Mouse (Mus musculus) embryo, embryonic 11 days (tissue): ENCODE measurements around the gene Rpp25l.

Experiments
- DNase-seq: peaks from one replicate; pipeline ENCODE4 v3.0.0-alpha.2; 2015

The Rpp25l gene

DNA sequence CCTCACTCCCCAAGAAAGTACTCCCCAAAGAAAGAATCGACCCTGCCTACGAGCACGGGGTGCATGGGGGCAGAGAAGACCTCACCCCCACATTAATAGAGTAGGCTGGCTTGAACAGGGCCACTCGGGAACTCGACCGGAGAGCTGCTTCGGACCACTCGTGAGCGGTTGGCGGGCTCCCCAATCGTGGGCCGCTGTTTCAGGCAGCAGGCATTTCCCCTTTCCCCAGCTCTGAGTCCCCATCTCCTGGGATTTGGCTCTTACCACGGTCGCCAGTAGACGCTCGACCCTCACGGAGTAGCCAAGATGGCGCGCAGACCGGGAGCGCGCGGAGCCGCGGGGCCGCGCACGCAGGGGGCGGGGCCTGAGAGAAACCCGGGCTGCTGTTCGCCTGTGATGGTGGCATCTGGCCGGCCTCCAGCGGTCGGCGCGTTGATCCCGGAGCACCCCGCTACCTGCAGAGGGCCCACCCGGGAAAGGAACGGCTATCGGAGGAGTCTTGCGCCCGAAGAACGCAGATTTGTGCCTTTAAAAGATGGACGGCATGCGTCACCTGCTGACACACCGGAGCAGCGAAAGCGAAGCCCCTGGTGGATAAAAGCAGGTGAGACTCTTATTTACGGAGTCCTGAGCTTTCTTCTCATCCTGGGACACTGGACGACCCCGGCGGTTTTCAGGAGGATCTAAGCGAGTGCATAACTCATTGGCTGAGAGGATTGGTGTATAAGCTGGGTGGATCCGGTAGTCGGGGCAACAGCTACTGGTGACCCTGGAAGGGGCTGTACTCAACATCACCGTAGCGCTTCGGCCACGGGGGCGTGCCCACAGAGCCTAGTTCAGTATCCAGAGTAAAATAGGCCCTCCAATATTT is at the start of gene Rpp25l:
Rpp25l (minus strand) TSS at position 338 of the 871 bp plus-strand sequence.
- peak; percentile 91 for DNase-seq

DNA sequence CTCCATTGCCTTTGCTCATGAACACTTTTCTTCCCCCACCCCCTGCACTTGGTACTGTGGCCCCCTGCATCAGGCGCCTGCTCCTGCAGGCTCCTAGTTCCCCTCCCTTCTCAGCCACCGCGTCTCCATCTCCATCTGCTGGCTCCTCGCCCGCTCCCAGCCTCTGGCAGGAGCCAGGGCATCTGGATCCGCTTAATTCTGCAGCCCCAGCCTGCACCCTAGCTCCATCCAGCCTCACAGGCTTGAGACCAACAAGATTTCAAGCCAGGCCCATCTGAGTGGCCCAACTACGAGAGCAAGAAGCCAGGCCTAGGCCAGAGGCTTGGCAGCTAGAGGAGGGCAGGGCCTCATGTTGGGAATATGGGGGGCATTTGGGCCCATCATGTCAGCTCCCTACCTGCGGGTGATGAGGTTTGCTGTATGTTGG is 49.4 kb upstream of the Rpp25l start:
- DNase-seq: peak; percentile 73

DNA sequence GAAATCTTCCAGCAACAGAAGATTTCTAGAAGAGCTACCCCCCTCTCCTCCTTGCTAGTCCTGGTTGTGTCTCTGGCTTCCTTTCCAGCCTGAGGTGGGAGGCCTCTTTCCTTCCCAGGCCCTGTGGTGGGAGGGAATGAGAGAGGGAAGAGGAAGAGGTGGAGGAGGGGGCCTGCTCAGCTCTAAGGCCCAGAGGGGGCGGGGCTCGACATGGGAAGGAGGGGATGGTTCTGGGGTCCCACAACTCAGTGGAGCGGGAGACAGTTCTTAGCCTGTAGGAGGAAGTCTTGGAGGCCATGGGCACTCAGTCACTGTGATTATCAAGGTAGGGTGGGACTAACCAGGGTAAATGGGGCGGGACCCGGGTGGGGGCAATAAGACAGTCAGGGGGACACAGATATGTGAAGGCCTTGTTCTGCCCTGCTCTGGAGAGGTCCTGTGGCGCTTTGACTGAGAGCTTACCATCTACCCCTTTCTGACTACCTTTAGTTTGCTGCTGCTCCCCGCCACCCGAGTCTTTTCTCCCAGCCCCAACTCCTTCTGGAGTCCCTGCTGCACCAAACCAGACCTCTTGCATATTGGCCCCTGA is 48.9 kb upstream of the Rpp25l start:
- peak; percentile 87 for DNase-seq

DNA sequence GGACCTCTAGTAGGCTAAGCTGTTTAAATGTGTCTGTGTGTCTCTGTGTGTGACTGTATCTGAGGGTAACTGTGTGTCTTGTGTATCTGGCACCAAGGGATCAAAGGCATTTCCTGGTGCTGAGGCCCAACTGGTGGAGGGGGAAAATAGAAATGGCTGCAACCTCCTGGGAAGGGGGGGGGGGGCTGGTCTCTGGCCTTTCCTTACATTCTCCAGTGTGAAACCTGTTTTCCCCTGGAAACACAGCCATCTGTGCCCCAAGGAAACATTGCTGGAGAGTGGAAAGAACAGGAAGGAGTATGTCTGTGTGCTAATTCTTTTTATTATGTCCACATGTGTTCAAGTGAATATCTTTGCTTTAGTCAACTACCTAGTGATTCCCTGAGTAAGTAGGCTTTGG is 48.3 kb upstream of the Rpp25l start:
- DNase-seq: no peak

DNA sequence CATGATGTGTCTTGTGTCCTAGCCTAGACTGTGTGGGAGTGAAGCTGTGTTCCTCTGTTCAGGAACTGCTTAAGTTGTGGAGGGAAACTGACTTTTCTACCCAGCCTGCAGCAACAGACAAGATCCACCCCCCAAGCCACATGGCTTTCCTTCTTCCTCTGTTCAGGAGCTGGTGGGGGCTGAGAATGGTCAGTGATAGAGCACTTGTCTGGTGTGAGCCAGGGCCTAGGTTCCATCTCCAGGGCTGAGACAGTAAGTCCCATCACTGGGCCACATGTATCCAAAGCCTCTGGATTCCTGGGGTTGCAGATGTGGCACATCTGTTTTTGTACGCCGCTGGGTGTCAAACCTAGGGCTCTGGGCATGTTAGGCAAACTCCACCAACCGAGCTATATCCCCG is 47.6 kb upstream of the Rpp25l start:
- DNase-seq: no peak

DNA sequence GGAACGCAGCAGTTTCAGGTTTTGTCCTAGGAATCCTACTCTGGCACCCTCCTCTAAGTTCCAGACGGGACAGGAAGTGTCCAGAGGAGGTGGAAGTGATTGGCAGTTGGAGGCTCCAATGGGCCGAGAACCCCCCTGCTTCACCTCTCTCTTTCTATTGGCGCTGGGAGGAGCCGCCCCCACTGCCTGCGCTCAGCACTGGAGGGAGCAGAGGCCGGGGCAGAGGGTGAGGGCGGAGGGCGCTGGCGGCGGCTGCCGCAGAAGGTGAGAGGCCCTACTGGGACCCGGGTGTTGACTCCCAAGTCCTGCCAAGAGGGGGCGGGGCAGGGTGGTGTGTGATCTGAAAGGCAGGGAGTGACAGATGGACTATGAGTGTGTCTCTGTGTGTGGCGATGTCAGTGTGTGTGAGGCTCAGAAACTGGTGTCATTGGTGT is 47.0 kb upstream of the Rpp25l start:
- peak; percentile 91 for DNase-seq

DNA sequence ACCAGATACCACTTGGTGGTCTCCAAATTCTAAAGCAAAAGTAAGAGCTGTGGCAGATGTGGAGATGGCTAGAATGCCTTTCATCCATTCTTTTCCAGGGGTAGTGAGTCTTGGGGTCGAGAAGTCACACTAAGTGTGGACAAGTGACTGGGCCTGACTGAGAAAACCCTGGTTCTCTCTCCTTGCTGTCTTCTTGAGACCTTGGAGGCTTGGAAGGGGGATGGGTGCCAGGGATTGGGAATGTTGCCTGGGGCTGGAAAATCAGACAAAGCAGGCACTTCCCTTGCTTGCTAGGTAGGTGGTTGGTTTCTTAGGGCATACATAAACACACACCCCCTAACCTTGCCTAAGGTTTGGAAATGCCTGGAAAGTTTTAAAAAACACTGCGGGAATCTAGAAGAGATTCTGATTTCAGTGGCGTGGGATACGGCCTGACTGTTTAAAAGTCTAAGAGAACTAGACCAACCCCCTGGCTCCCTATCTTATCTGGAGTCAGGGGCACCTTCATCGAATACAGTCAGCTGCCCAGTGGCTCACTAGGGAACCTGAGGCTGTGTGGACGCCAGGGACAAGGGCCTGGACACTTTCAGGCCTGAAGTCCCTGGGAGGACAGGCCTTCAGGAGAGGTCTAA is 46.4 kb upstream of the Rpp25l start:
- DNase-seq: no peak

DNA sequence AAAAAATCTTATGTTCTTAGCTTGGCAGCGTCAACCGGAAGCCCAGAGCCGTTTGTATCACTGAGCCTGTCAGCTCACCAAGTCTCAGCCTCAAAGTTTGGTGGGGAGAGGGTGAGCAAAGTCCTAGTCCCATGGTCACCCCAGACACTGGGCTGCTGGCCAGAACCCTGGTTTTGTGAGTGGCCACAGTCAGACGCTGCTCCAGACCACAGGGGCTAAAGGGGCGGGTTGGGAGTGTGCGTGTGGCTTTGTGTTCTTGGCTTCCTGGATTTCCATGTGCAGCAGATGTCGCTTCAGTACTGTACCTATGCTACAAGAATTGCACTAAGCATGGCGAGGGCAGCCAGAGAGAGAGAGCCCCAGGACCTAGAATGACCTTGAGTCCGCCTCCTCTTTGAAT is 45.9 kb upstream of the Rpp25l start:
- no peak for DNase-seq

DNA sequence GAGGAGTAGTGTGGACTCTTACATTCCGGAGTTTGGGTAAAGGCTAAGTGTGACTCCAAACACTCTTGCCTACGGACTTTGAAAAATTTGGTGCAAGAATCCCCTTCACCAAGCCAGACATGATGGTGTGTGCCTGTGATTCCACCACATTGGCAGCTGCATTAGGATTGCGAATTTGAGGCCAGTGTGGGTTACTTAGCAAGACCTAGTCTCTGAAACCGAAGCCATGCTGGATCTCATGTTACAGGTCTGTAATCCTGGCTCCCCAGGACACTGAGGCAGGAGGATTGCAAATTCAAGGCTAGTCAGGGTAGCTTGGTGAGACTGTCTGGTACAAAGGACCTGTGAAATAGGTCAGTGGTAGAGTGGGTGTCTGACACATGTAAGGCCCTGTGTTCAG is 45.4 kb upstream of the Rpp25l start:
- no peak for DNase-seq

DNA sequence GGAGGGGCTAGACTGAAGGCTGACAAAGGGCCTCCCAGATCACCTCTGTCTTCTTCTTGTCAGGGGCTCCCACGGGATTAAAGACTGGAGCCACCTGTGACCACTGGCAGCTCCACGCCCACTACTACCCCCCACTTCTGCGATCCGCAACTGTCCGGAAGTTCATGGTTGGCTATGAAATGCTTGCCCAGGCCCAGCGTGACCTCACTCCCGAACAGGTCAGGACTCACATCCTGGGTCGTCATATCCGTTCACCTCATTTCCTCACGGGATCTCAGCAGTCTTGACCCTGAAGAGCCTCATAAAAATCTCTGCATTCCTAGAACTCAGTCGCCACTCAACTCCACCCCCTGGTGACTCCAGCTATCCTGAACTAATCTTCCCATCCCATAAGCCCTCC is 44.7 kb upstream of the Rpp25l start:
- no peak for DNase-seq

DNA sequence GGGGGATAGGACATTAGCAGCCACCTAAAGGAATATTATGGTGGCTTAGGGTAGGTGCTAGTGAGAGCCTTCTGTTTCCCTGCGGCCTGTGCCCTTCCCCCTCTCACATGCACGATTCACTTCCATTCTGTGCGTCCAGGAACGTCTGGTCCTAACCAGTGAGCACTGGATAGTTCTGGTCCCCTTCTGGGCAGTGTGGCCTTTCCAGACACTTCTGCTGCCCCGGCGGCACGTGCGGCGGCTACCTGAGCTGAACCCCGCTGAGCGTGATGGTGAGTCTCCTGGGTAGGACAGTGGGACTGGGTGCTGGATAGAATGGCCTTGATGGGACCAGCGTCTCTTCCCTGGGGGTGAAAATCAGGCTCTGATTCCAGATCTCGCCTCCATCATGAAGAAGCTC is 44.0 kb upstream of the Rpp25l start:
- no peak for DNase-seq

DNA sequence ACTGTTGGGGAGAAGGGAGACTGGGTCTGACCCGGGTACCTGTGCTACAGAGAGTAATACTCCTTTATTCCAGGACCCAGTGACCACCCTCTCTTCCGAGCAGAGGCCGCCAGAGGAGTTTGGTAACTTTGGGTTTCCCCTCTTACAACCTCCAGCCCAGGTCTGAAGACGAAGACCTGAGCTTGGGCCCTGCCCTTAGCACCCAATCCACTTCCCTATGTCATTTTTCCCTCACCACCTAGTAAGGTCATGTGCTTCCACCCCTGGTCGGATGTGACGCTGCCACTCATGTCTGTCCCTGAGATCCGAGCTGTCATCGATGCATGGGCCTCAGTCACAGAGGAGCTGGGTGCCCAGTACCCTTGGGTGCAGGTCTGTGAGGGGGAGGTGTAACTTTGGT is 43.1 kb upstream of the Rpp25l start:
- DNase-seq: no peak

DNA sequence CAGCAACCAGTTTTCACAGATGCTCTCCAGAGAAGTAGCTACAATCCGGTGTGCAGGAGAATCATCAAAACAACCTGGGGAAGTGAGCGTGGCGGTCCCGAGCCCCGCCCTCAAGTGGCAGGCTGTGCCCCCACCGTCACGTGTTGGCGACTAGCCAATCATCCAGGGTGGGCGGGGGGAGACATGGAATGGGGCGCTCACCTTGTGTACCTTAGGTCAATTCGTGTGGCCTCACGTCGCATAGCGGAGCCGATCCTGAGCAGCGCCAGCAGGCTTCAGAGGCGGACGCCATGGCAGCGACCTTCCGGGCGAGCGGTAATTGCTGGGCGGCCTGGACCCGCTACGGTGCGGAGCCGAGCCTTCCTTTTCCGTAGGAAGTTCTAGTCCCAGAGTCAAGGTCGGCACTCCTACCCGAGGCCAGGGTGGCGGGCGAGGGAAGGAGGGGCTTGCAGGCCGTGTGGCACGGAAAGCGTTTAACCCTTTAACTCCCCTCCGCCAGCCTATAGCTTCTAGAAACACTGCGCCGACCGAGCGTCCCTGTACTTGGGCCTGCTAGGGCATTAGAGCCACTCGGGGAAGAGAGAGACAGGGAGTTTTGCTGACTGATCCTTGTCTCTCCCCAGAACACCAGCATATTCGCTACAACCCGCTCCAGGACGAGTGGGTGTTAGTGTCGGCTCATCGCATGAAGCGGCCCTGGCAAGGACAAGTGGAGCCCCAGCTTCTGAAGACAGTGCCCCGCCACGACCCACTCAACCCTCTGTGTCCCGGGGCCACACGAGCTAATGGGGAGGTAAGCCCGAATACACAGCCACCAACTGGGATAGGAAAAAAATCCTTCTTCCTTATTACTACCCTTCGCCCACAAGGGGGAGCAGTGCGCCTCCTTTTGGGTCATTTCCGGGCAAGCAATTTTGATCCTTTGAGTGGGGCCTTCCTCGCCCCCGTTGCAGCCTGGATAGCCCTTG is 42.3 kb upstream of the Rpp25l start, which contains the start of gene Sigmar1:
Sigmar1 (minus strand) TSS at position 820 of the 968 bp plus-strand sequence.
- DNase-seq: peak; percentile 91

DNA sequence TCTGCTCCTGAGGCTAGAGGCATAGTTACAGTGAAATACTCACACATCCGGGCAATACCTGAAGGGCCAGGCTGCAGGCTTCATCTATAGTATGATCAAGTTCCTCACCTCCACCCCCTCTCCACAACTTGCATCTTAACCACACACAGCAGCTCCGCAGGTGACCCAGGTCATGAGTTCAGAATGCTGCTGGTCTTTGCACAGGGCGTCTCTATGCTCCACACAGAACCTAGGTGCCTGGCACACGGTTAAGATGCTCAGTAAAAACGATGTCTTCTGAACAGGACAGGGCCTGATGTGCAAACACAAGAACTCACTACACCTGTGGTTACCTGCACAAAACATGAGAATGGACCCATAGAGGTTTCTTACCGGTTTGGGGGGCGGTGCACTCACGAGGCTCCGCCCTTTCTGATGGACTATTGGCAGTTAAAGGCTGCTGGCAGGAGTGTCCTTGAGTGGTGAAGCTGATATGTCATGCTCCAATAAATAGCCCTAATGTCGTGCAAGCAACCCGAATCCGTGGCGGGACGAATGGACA is 41.5 kb upstream of the Rpp25l start, which contains the start of gene Galt:
Galt (plus strand) TSS at position 432 of the 541 bp plus-strand sequence.
- DNase-seq: no peak

DNA sequence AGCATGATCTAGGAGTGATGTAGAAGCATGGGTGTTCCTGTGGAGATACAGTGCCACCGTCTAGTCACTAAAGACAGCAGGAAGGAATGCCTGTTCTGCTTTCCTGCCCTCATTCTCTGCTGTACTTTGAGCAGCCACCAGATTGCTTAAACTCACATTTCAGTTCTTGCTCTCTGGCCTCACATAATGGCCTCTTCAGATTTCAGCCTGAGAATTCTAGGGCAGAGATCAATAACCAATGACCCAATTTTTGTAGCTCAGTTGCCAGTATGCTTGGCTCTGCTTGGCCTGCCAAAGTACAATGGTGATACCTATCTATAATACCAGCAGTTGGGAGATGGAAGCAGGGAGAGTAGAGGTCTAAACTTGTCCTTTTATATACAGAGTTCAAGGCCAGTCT is 31.7 kb upstream of the Rpp25l start:
- no peak for DNase-seq

DNA sequence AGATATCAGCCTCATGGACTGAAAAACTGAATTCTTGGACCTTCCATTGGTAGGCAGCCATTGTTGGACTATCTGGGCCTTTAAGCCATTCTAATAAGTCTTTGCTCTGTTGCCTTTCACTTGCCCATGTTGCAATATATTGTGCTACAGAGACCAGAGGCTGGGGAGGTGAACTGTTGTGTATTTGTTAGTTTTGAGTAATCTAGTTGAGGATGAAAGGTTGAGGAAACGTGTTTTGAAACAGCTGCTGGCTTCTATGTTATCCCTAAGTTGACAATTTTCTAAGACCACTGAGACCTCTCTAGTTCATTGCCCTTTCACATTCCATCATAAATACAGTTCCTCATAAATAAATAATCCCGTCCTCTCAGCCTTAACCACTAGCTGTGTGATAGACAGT is 30.8 kb upstream of the Rpp25l start:
- DNase-seq: no peak

DNA sequence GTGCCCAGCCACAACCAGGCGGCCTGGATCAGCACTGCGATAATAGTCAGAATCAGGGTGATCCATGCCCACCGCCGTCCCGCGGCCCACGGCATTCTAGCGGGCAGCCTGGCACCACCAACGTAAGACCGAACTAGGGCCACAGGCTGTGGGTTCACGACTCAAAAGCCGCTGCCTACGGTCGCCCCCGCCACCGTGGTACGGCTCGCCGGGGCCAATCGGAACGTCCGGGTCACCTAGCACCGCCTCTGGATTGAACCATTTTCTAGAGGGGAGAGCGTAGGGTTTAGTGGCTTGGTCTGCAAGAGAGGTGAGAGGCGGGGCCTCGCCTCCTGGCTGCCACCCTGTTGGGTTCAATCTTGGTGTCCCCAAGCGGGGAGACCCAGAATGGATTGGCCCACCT is 27.8 kb upstream of the Rpp25l start:
- peak; percentile 97 for DNase-seq

DNA sequence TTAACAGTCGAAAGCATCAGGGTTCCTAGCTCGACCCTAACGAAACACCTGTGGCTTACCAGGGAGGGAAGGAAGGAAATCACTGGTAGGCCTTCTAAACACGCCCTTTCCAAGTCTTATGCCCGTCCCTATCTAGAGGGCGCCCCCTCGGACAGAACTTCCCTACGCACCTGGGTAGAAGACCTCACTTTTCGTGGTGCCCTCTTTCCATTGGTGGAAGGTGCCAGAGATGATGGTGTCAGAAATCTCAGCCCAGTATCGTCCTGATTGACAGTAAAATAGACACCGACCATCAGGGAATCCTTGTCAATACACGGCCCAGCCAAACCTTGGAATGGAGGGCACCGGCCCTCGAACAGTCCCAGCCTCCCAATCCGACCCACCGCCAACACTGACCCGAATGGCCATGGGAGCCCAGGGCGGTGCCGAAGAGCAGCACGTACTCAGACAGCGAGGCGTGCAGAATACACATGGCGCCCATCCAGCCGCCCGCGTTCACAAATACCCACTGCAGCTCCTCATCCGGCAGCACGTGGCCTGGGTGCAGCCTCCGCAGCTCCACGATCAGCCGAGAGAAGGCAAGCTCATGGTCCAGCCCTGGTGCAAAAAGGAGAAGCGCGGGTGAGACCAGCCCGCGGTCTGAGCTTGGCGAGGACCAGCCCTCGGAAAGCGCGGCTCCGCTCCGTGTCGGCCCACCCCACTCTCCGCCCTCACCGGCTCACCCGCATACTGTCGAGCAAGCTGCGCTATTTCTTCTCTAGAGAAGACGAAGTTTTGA is 27.2 kb upstream of the Rpp25l start:
- DNase-seq: peak; percentile 33

DNA sequence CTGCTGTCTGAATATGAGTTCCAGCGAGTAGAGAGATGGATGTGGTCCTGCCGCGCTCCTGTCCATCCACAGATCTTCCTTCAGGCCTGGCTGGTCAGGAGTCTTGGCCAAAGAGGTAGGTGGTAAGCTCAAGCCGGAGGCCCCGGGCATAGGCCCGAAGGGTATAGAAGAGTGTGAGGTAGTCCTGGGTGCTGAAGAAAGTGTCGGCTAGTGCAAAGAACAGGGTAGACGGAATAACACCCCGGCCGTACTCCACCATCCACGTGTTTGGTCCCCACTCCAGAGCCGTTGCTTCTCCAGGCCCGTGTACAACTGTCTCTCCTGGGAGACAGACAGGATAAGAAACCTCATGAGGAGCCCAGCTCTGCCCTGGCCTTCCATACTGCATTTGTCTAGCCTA is 25.9 kb upstream of the Rpp25l start:
- no peak for DNase-seq

DNA sequence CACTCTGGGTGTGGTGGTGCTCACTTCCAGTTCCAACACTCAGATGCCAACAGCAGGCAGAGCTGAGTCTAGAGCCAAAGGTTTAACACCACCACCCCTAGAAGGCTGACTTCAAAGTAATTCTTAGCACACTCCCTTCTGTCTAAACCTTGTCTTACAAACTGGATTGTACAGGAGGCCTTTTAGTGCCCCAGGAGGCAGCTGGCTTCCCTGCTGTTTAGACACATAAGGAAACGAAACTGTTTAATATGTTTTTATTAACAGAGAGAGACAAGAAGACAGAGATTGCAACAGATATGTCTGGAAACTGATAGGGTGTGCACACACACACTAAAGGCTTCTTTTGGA is 24.9 kb upstream of the Rpp25l start:
- no peak for DNase-seq

DNA sequence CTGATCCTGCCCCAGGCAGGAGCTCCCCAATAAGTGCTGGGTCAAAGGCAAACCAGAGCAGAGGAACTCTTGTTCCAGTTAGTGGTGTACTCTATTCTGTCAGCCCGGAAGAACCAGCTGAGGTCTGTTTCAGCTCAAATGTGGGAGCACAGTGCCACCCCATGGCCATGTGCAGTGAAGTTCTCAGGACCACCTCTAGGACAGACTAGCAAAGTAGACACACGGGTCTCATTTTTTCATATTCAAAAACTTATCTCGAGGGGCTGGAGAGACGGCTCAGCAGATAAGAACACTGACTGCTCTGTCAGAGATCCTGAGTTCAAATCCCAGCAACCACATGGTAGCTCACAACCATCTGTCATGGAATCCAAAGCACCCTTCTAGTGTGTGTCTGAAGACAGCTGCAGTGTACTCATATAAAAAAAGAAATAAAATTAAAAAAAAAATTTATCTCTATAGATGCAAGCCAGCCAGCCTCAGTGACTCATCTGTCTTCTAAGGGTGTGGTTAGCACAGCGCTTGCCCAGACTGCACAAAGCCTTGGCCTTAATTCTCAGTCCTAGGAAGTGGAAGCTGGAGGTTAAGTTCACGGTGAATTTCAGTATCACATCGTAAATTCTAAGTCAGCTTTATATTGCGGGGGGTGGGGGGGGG is 24.4 kb upstream of the Rpp25l start:
- DNase-seq: peak; percentile 79
